Mouse (Mus musculus): ENCODE measurements at regions not wholly inside any gene's neighbourhood (a gene's known extent, or its start where the extent isn't known, plus 50 kb on each side); places are given as distances from the start of the nearest gene placed in this dataset.

- Histone ChIP-seq H3K4me1 (ENCODE audit: insufficient read depth, low read length) (no peaks in the 10 kb centered on the region), H3K9me3 (ENCODE audit: low read length) (no peaks in the 10 kb centered on the region), H3K27ac (ENCODE audit: low read length) (no peak overlapping the region), H3K4me3 (ENCODE audit: low read length) (no peak overlapping the region), H3K9ac (replicated peaks; ENCODE audit: low read length) (no peak overlapping the region), H3K27me3 (ENCODE audit: insufficient read depth, low read length) (no peaks in the 10 kb centered on the region), H3K4me2 (replicated peaks; ENCODE audit: low read depth, low read length) (no peak overlapping the region), H3K36me3 (ENCODE audit: insufficient read depth, low read length) (no peaks in the 10 kb centered on the region)
- WGBS = 80% methylated on average over 7 of the region's 7 CpGs
- ATAC-seq (ENCODE audit: low FRiP score, low TSS enrichment) = no peak
These were observed 347.4 kb upstream of the Jarid2 start for GRCm38 (mm10) chr13:44381721-44382450.

DNA sequence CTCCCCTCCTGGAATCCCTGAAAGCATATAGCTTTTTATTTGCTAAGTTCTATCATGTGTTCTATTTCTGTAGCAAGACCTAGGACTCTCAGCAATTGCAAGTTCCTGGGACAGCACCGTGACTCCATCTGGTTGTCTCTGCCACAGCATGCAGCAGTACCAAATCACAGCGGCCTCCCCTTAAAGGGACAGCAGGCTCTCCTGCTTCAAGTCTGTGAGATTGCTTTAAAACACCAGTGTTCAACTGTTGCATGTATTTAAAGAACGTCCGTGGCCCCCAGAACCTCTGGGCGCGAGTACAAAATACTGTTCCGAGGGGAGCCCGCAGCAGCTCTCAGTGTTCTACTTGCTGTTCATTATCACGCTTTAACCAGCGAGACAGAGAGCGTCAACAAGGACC lies 346.0 kb upstream of the Jarid2 start:
- H3K9ac ChIP-seq (replicated peaks; ENCODE audit: low read length) = no peak overlapping the region
- no peaks in the 10 kb centered on the region for H3K36me3 ChIP-seq (ENCODE audit: insufficient read depth, low read length)
- 61% methylated on average over 11 of the region's 11 CpGs for WGBS
- no peak overlapping the region for H3K4me2 ChIP-seq (replicated peaks; ENCODE audit: low read depth, low read length)
- H3K27me3 ChIP-seq (ENCODE audit: insufficient read depth, low read length) = no peaks in the 10 kb centered on the region
- H3K4me1 ChIP-seq (ENCODE audit: insufficient read depth, low read length) = no peaks in the 10 kb centered on the region
- H3K9me3 ChIP-seq (ENCODE audit: low read length) = 0 out of 2 replicates have a peak, but pooled peaks cover 5% of the 10 kb centered on the region
- no peak overlapping the region for H3K4me3 ChIP-seq (ENCODE audit: low read length)
- ATAC-seq (ENCODE audit: low FRiP score, low TSS enrichment) = no peak
- no peak overlapping the region for H3K27ac ChIP-seq (ENCODE audit: low read length)

DNA sequence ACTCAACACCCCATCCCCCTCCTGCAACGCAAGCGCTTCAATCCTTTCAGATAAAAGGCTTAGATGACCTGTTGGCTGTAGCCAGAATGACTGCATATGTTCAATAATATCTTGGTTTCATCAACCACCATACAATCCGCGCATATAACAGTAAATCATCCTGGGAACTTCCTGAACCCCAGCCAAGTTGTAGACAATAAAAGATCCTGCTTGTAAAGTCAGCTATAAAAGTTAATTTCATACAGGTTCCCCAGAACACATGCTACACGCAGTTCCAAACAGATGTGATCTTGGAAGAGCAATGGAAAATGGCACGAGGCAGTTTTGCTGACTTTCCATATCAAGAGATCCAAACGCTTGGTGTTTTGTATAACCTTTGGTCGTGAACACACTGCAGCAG lies 342.5 kb upstream of the Jarid2 start:
- Histone ChIP-seq H3K36me3 (ENCODE audit: insufficient read depth, low read length) (no peaks in the 10 kb centered on the region), H3K4me1 (ENCODE audit: insufficient read depth, low read length) (no peaks in the 10 kb centered on the region), H3K27ac (ENCODE audit: low read length) (no peak overlapping the region), H3K9ac (replicated peaks; ENCODE audit: low read length) (no peak overlapping the region), H3K9me3 (ENCODE audit: low read length) (0 out of 2 replicates have a peak, but pooled peaks cover 5% of the 10 kb centered on the region), H3K4me2 (replicated peaks; ENCODE audit: low read depth, low read length) (no peak overlapping the region), H3K27me3 (ENCODE audit: insufficient read depth, low read length) (no peaks in the 10 kb centered on the region), H3K4me3 (ENCODE audit: low read length) (no peak overlapping the region)
- ATAC-seq (ENCODE audit: low FRiP score, low TSS enrichment) = no peak
- WGBS = 63% methylated on average over 8 of the region's 8 CpGs

DNA sequence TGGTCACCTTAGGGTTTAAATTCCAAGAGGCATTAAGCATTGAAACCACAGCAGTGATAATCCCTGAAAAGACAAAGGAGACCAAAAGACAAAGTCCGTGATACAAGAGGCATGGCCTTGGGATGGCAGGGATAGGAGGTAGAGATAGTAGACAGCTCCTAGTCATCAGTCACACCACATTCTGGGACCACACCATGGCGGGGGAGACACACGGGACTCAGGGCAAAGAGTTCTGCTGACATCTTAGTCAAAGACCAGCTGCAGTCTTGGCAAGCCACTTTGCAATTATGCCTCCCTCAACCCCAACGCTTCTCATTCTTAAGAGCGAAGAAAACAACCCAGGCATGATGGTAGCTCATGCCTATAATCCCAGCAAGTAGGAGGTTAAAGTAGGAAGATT lies 339.6 kb upstream of the Jarid2 start:
- no peaks in the 10 kb centered on the region for H3K36me3 ChIP-seq (ENCODE audit: insufficient read depth, low read length)

DNA sequence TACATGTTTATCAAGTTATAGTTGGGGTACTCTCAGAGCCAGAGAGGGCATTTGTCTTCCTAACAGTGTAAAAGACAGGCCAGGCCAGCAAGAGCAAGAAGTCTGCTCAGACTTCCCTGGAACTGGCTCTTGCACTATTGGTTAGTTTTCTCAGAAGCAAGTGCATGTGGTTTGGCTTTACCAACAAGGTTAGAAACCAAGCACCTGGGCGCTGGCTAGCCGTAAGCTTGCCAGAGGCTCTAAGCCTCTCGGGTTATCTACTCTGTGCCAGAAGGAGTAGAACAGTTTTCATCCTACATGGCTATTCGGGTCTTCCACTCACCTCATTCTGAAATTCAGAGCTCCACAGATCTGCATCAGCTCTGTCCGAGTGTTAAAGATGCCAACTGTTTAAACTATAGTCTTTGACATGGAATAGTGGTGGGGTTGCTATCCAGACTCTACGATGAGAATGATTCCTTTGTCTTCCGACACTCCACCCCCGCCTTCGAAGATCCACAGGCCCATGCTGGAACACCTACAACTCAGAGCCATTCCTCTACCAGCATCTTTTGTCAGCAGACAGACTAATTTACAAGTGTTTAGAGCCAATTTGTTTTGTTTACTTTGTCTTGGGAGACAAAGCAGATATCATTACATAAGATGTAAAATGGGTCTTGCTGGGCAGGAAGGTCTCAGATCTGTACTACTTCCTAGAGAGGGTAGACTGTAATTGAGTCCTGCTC lies 338.4 kb upstream of the Jarid2 start:
- Histone ChIP-seq H3K9ac (replicated peaks; ENCODE audit: low read length) (no peak overlapping the region), H3K4me1 (ENCODE audit: insufficient read depth, low read length) (no peaks in the 10 kb centered on the region), H3K27ac (ENCODE audit: low read length) (no peak overlapping the region), H3K4me2 (replicated peaks; ENCODE audit: low read depth, low read length) (no peak overlapping the region), H3K27me3 (ENCODE audit: insufficient read depth, low read length) (no peaks in the 10 kb centered on the region), H3K36me3 (ENCODE audit: insufficient read depth, low read length) (no peaks in the 10 kb centered on the region), H3K4me3 (ENCODE audit: low read length) (no peak overlapping the region), H3K9me3 (ENCODE audit: low read length) (0 out of 2 replicates have a peak, but pooled peaks cover 5% of the 10 kb centered on the region)
- no peak for ATAC-seq (ENCODE audit: low FRiP score, low TSS enrichment)
- 89% methylated on average over 9 of the region's 9 CpGs for WGBS

More for the DNA sequence above, 339.6 kb upstream of the Jarid2 start:
- Histone ChIP-seq H3K9ac (replicated peaks; ENCODE audit: low read length) (no peak overlapping the region), H3K4me1 (ENCODE audit: insufficient read depth, low read length) (no peaks in the 10 kb centered on the region), H3K27me3 (ENCODE audit: insufficient read depth, low read length) (no peaks in the 10 kb centered on the region), H3K4me2 (replicated peaks; ENCODE audit: low read depth, low read length) (no peak overlapping the region), H3K9me3 (ENCODE audit: low read length) (0 out of 2 replicates have a peak, but pooled peaks cover 5% of the 10 kb centered on the region), H3K27ac (ENCODE audit: low read length) (no peak overlapping the region), H3K4me3 (ENCODE audit: low read length) (no peak overlapping the region)
- ATAC-seq (ENCODE audit: low FRiP score, low TSS enrichment) = no peak
- WGBS = 89% methylated on average over 5 of the region's 5 CpGs

DNA sequence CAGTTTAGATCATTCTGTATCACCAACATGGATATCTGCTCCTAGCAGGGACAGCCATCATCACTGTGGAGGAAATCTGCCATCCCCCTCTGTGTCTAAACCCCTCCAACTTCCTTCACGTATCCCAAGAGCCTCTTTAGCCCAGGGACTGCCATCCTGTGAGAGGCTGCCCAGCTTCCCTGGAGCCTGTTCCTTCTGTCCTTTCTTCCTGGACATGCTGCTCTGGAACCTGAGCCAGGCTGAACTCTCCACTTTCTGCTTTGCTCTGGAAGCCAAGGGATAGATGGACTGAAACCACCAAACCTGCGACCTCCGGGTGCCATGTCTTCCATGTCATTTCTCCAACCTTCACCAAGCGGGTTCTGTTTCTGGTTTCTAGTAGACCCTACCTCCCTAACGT lies 335.3 kb upstream of the Jarid2 start:
- Histone ChIP-seq H3K27ac (ENCODE audit: low read length) (no peak overlapping the region), H3K36me3 (ENCODE audit: insufficient read depth, low read length) (no peaks in the 10 kb centered on the region), H3K27me3 (ENCODE audit: insufficient read depth, low read length) (no peaks in the 10 kb centered on the region), H3K9me3 (ENCODE audit: low read length) (no peaks in the 10 kb centered on the region), H3K4me3 (ENCODE audit: low read length) (no peak overlapping the region), H3K4me2 (replicated peaks; ENCODE audit: low read depth, low read length) (no peak overlapping the region), H3K9ac (replicated peaks; ENCODE audit: low read length) (no peak overlapping the region), H3K4me1 (ENCODE audit: insufficient read depth, low read length) (no peaks in the 10 kb centered on the region)
- 93% methylated on average over 5 of the region's 5 CpGs for WGBS
- ATAC-seq (ENCODE audit: low FRiP score, low TSS enrichment) = no peak

DNA sequence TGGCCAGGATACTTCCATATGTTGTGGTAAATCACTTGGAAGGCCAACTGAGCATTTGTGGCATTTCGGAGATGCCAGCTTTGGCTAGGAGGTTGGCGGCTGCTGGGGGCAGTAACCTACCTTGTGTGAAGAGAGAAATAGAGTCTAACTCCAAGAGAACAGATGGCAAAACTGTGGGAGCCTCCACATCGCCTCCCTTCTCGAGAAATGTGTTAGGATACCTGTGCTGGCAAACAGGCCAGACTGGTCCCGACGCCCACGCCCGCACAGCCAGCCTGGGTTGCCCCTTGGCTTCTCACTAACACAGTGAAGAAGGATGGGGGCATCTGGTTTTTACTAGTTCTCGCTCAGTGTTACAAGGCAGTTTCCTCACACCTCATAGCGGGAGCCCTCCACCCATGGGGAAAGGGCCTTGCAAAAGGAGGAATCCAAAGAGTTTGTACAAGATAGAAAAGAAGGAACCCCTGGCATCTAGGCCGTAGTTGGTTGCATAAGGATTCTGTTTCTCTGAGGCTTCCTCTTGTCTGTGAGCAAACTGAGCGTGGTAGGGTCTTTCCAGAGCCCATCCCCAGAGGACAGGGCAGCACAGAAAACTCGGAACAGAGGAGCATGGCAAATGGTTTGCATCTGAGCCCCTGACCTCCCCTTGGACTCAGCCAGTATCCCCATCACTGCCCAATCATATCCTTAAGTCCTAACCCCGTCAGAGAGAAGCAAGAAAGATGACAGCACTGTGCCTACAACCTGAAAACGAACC lies 330.5 kb upstream of the Jarid2 start:
- Histone ChIP-seq H3K4me1 (ENCODE audit: insufficient read depth, low read length) (no peaks in the 10 kb centered on the region), H3K27me3 (ENCODE audit: insufficient read depth, low read length) (no peaks in the 10 kb centered on the region), H3K36me3 (ENCODE audit: insufficient read depth, low read length) (no peaks in the 10 kb centered on the region), H3K9ac (replicated peaks; ENCODE audit: low read length) (no peak overlapping the region), H3K27ac (ENCODE audit: low read length) (no peak overlapping the region), H3K9me3 (ENCODE audit: low read length) (no peaks in the 10 kb centered on the region), H3K4me3 (ENCODE audit: low read length) (no peak overlapping the region), H3K4me2 (replicated peaks; ENCODE audit: low read depth, low read length) (no peak overlapping the region)
- ATAC-seq (ENCODE audit: low FRiP score, low TSS enrichment) = no peak; the same call in 1 of the 2 replicates
- 83% methylated on average over 15 of the region's 15 CpGs for WGBS

DNA sequence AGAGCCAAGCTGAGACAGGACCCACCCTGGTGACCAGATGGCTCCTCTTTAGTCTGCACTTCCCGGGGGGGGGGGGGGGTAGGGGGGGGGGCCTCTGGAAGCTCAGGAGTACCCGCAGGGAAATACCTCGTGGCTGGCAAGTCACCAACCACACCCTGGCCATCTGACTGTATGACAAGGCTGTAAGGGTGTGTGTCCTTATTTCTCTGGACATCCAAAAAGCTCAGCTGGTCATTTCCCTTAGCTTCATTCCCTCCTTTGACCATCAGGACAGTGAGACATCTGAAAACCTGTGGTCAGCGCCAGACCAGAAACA lies 329.9 kb upstream of the Jarid2 start:
- Histone ChIP-seq H3K9ac (replicated peaks; ENCODE audit: low read length) (no peak overlapping the region), H3K27ac (ENCODE audit: low read length) (no peak overlapping the region), H3K36me3 (ENCODE audit: insufficient read depth, low read length) (no peaks in the 10 kb centered on the region), H3K4me1 (ENCODE audit: insufficient read depth, low read length) (no peaks in the 10 kb centered on the region), H3K4me3 (ENCODE audit: low read length) (no peak overlapping the region), H3K27me3 (ENCODE audit: insufficient read depth, low read length) (no peaks in the 10 kb centered on the region), H3K4me2 (replicated peaks; ENCODE audit: low read depth, low read length) (no peak overlapping the region), H3K9me3 (ENCODE audit: low read length) (no peaks in the 10 kb centered on the region)
- 66% methylated on average over 3 of the region's 4 CpGs for WGBS
- no peak for ATAC-seq (ENCODE audit: low FRiP score, low TSS enrichment)

DNA sequence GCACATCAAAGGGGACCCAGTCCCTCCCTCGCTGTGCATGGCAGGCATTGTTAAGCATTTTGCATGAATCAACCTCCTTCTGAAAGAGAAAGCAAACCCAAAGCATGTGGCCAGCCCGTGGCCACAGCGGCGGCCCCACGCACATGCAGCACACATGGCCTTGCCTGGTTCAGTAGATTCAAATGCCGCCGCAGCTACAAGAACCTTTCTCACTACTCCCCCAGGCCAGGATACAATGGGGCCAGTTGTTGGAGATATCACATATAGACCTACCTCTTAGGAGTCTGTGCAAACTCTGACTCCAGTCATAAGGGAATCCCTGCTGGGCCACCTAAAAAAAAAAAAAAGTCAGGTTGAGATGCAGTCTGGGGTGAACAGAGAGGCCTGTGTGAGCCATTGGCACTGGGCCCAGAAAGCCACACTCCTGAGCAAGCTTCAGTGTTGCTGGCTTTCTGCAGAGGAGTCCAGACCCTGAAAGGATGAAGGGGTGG lies 329.4 kb upstream of the Jarid2 start:
- Histone ChIP-seq H3K4me3 (ENCODE audit: low read length) (no peak overlapping the region), H3K27me3 (ENCODE audit: insufficient read depth, low read length) (no peaks in the 10 kb centered on the region), H3K4me1 (ENCODE audit: insufficient read depth, low read length) (no peaks in the 10 kb centered on the region), H3K4me2 (replicated peaks; ENCODE audit: low read depth, low read length) (no peak overlapping the region), H3K9ac (replicated peaks; ENCODE audit: low read length) (no peak overlapping the region), H3K27ac (ENCODE audit: low read length) (no peak overlapping the region), H3K36me3 (ENCODE audit: insufficient read depth, low read length) (no peaks in the 10 kb centered on the region), H3K9me3 (ENCODE audit: low read length) (no peaks in the 10 kb centered on the region)
- 80% methylated on average over 7 of the region's 7 CpGs for WGBS
- no peak for ATAC-seq (ENCODE audit: low FRiP score, low TSS enrichment)

Data from kidney, embryonic 16.5 days (tissue).